In the genomic region with DNA sequence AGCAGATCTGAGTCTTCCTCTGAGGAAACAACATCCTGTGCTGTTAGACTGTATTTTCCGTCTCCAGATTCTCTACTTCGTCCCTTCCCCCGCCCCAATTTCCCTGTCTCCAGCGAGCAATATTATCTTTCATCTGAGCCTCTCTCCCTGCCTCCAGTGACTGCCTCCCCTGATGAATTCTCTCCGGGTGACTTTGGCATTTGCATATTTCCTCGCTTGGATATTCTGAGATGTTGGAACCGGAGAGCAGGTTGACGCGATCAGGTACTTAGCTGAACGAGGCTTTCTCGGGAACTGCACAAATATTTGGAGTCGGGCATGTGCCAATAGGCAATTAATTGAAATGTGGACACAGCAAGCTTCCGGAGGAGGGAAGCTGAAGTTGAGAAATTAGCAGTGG, we compare ENCODE assay signal across 17 mouse cellular contexts.
A peak's percentile ranks its signal among the peaks of the same experiment; 100 is the strongest.
DNase-seq lines count a peak whose midpoint lies in the region; ATAC-seq lines count a peak whose summit lies in the region.
"Had no signal": no experiment of that assay in that cellular context is flagged by ENCODE, and none has a peak within 500 bp of the region (broad histone marks: within the 10 kb centered on the region; RNA-seq: fewer than 3 reads in every experiment).

No protein-coding gene starts in this region.

- WGBS in hindbrain, embryonic 12.5 days, result 32% methylated on average over 13 of the region's 13 CpGs
- WGBS in hindbrain, embryonic 11.5 days, result 46% methylated on average over 13 of the region's 13 CpGs
- 33% methylated on average over 13 of the region's 13 CpGs for WGBS in midbrain, embryonic 13.5 days
- WGBS in midbrain, embryonic 11.5 days, result 51% methylated on average over 13 of the region's 13 CpGs
- 14% methylated on average over 13 of the region's 13 CpGs for WGBS in embryonic facial prominence, embryonic 14.5 days
- 34% methylated on average over 13 of the region's 13 CpGs for WGBS in neural tube, embryonic 15.5 days

- H3K9ac ChIP-seq in hindbrain, embryonic 12.5 days, result no peak overlapping the region
- H3K9ac ChIP-seq in hindbrain, embryonic 11.5 days (ENCODE audit: low read depth, low read length), result no peak overlapping the region; the same call in 1 of the 2 replicates
- no peak overlapping the region for H3K9ac ChIP-seq in midbrain, embryonic 13.5 days (replicated peaks)
- H3K9ac ChIP-seq in midbrain, embryonic 11.5 days (ENCODE audit: low read length), result no peak overlapping the region
- H3K9ac ChIP-seq in embryonic facial prominence, embryonic 14.5 days (ENCODE audit: low read depth, low read length), result no peak overlapping the region
- no peak overlapping the region for H3K9ac ChIP-seq in neural tube, embryonic 15.5 days (replicated peaks)

- no peak overlapping the region for H3K4me3 ChIP-seq in hindbrain, embryonic 12.5 days
- no peak overlapping the region for H3K4me3 ChIP-seq in hindbrain, embryonic 11.5 days (ENCODE audit: low read depth, low read length)
- no peak overlapping the region for H3K4me3 ChIP-seq in midbrain, embryonic 13.5 days (replicated peaks)
- no peak overlapping the region for H3K4me3 ChIP-seq in midbrain, embryonic 11.5 days (ENCODE audit: low read depth, low read length)
- H3K4me3 ChIP-seq in embryonic facial prominence, embryonic 14.5 days (ENCODE audit: low read depth, low read length), result no peak overlapping the region
- H3K4me3 ChIP-seq in neural tube, embryonic 15.5 days (replicated peaks), result no peak overlapping the region
- H3K4me3 ChIP-seq: heart, embryonic 10.5 days; limb, embryonic 10.5 days had no signal

- H3K27me3 ChIP-seq in hindbrain, embryonic 12.5 days, result peaks cover 4% of the 10 kb centered on the region; the same call in 1 of the 2 replicates
- H3K27me3 ChIP-seq in hindbrain, embryonic 11.5 days (ENCODE audit: control insufficient read depth, insufficient read depth, low read length), result no peaks in the 10 kb centered on the region
- H3K27me3 ChIP-seq in midbrain, embryonic 13.5 days, result 0 out of 2 replicates have a peak, but pooled peaks cover 3% of the 10 kb centered on the region
- H3K27me3 ChIP-seq in midbrain, embryonic 11.5 days (ENCODE audit: control insufficient read depth, insufficient read depth, low read length), result no peaks in the 10 kb centered on the region; the same call in 1 of the 2 replicates
- no peaks in the 10 kb centered on the region for H3K27me3 ChIP-seq in embryonic facial prominence, embryonic 14.5 days (replicated peaks; ENCODE audit: control insufficient read depth, insufficient read depth, low read length)
- peaks cover 15% of the 10 kb centered on the region; the same call in 1 of the 2 replicates for H3K27me3 ChIP-seq in neural tube, embryonic 15.5 days (replicated peaks)

- DNase-seq in hindbrain, embryonic 11.5 days (ENCODE audit: low spot score), result no peak
- no peak for DNase-seq in midbrain, embryonic 11.5 days (ENCODE audit: low spot score, missing footprints)
- DNase-seq in embryonic facial prominence, embryonic 14.5 days (ENCODE audit: low spot score), result no peak
- DNase-seq in cerebellum, adult 9-10 months, result no peak
- DNase-seq: adrenal gland, adult 2 months; cerebellum, adult 11-12 months; cerebellum, postnatal 36 days; heart, postnatal 10 days; kidney, postnatal 14 days; right cerebral cortex, adult 18-20 months had no signal

- peak overlapping the region; percentile 2; the same call in 1 of the 2 replicates for H3K4me2 ChIP-seq in hindbrain, embryonic 12.5 days (replicated peaks)
- H3K4me2 ChIP-seq in hindbrain, embryonic 11.5 days (replicated peaks; ENCODE audit: low read depth, low read length), result no peak overlapping the region
- H3K4me2 ChIP-seq in midbrain, embryonic 13.5 days (replicated peaks), result 0 out of 2 replicates have a peak overlapping the region, but pooled peaks have one; percentile 1
- H3K4me2 ChIP-seq in midbrain, embryonic 11.5 days, result no peak overlapping the region
- peak overlapping the region; percentile 23; the same call in 1 of the 2 replicates for H3K4me2 ChIP-seq in embryonic facial prominence, embryonic 14.5 days (ENCODE audit: low read depth, low read length)
- peak overlapping the region; percentile 25 for H3K4me2 ChIP-seq in neural tube, embryonic 15.5 days
- H3K4me2 ChIP-seq: liver, embryonic 11.5 days had no signal

- no peak overlapping the region for H3K27ac ChIP-seq in hindbrain, embryonic 12.5 days
- no peak overlapping the region for H3K27ac ChIP-seq in hindbrain, embryonic 11.5 days (ENCODE audit: low read depth, low read length)
- 0 out of 2 replicates have a peak overlapping the region, but pooled peaks have one; percentile 9 for H3K27ac ChIP-seq in midbrain, embryonic 13.5 days
- H3K27ac ChIP-seq in midbrain, embryonic 11.5 days (ENCODE audit: low read depth, low read length), result no peak overlapping the region
- no peak overlapping the region for H3K27ac ChIP-seq in embryonic facial prominence, embryonic 14.5 days (replicated peaks; ENCODE audit: low read depth, low read length)
- no peak overlapping the region for H3K27ac ChIP-seq in neural tube, embryonic 15.5 days (replicated peaks)
- H3K27ac ChIP-seq: heart, embryonic 10.5 days; limb, embryonic 10.5 days had no signal

- no peaks in the 10 kb centered on the region for H3K9me3 ChIP-seq in hindbrain, embryonic 12.5 days (replicated peaks)
- H3K9me3 ChIP-seq in hindbrain, embryonic 11.5 days (ENCODE audit: control insufficient read depth, low read length), result no peaks in the 10 kb centered on the region
- H3K9me3 ChIP-seq in midbrain, embryonic 13.5 days, result no peaks in the 10 kb centered on the region
- no peaks in the 10 kb centered on the region for H3K9me3 ChIP-seq in midbrain, embryonic 11.5 days (ENCODE audit: control insufficient read depth, low read length)
- no peaks in the 10 kb centered on the region for H3K9me3 ChIP-seq in embryonic facial prominence, embryonic 14.5 days (ENCODE audit: control insufficient read depth, low read length)
- H3K9me3 ChIP-seq in neural tube, embryonic 15.5 days (replicated peaks), result no peaks in the 10 kb centered on the region
- H3K9me3 ChIP-seq: heart, embryonic 10.5 days; limb, embryonic 10.5 days had no signal

- ATAC-seq in hindbrain, embryonic 12.5 days (ENCODE audit: low FRiP score), result no peak
- no peak for ATAC-seq in hindbrain, embryonic 11.5 days (ENCODE audit: low FRiP score)
- no peak for ATAC-seq in midbrain, embryonic 13.5 days
- no peak for ATAC-seq in midbrain, embryonic 11.5 days (ENCODE audit: low FRiP score)
- ATAC-seq in embryonic facial prominence, embryonic 14.5 days (ENCODE audit: low read depth), result no peak
- no peak for ATAC-seq in neural tube, embryonic 15.5 days (ENCODE audit: low FRiP score)
- ATAC-seq: inflammation-experienced regulatory T-cells, adult 6 months had no signal

- peaks cover 33% of the 10 kb centered on the region for H3K4me1 ChIP-seq in hindbrain, embryonic 12.5 days
- H3K4me1 ChIP-seq in hindbrain, embryonic 11.5 days (replicated peaks; ENCODE audit: control insufficient read depth, insufficient read depth, low read length), result peaks cover 2% of the 10 kb centered on the region; the same call in 1 of the 2 replicates
- peaks cover 33% of the 10 kb centered on the region for H3K4me1 ChIP-seq in midbrain, embryonic 13.5 days (replicated peaks)
- peaks cover 3% of the 10 kb centered on the region; the same call in 1 of the 2 replicates for H3K4me1 ChIP-seq in midbrain, embryonic 11.5 days (ENCODE audit: control insufficient read depth, insufficient read depth, low read length)
- peaks cover 7% of the 10 kb centered on the region; the same call in 1 of the 2 replicates for H3K4me1 ChIP-seq in embryonic facial prominence, embryonic 14.5 days (ENCODE audit: control insufficient read depth, insufficient read depth, low read length)
- H3K4me1 ChIP-seq in neural tube, embryonic 15.5 days, result peaks cover 29% of the 10 kb centered on the region

- H3K36me3 ChIP-seq in hindbrain, embryonic 12.5 days, result no peaks in the 10 kb centered on the region
- no peaks in the 10 kb centered on the region for H3K36me3 ChIP-seq in hindbrain, embryonic 11.5 days (ENCODE audit: control insufficient read depth, insufficient read depth, low read length)
- H3K36me3 ChIP-seq in midbrain, embryonic 13.5 days, result no peaks in the 10 kb centered on the region
- H3K36me3 ChIP-seq in midbrain, embryonic 11.5 days (ENCODE audit: control insufficient read depth, insufficient read depth, low read length), result no peaks in the 10 kb centered on the region
- H3K36me3 ChIP-seq in embryonic facial prominence, embryonic 14.5 days (ENCODE audit: control insufficient read depth, insufficient read depth, low read length), result no peaks in the 10 kb centered on the region
- H3K36me3 ChIP-seq in neural tube, embryonic 15.5 days, result no peaks in the 10 kb centered on the region
- H3K36me3 ChIP-seq: heart, embryonic 10.5 days; limb, embryonic 10.5 days had no signal

Comparison
In these comparisons a context has a peak if more than half of its experiments do, and no peak if none do; other contexts are left out.
1. H3K4me2 ChIP-seq: peak in hindbrain, embryonic 12.5 days (single experiment), midbrain, embryonic 13.5 days (single experiment), embryonic facial prominence, embryonic 14.5 days (single experiment) and neural tube, embryonic 15.5 days (single experiment); none in hindbrain, embryonic 11.5 days (single experiment) and midbrain, embryonic 11.5 days (single experiment).